Mouse (Mus musculus) embryonic fibroblast, embryonic 13.5 days (primary cell): ENCODE results near the gene Zranb3.

ENCODE experiments used
- CTCF ChIP-seq: IDR thresholded peaks from 2 replicates; pipeline ENCODE4 v1.5.1; 2011; ENCODE audit warnings: mild to moderate bottlenecking, control low read depth, low read length, moderate library complexity, borderline replicate concordance; ENCODE audit not compliant: insufficient read depth
- POLR2A ChIP-seq: IDR thresholded peaks from 2 replicates; pipeline ENCODE4 v1.6.1; 2011; ENCODE audit warnings: low read depth, mild to moderate bottlenecking, control low read depth, low read length, moderate library complexity

DNA sequence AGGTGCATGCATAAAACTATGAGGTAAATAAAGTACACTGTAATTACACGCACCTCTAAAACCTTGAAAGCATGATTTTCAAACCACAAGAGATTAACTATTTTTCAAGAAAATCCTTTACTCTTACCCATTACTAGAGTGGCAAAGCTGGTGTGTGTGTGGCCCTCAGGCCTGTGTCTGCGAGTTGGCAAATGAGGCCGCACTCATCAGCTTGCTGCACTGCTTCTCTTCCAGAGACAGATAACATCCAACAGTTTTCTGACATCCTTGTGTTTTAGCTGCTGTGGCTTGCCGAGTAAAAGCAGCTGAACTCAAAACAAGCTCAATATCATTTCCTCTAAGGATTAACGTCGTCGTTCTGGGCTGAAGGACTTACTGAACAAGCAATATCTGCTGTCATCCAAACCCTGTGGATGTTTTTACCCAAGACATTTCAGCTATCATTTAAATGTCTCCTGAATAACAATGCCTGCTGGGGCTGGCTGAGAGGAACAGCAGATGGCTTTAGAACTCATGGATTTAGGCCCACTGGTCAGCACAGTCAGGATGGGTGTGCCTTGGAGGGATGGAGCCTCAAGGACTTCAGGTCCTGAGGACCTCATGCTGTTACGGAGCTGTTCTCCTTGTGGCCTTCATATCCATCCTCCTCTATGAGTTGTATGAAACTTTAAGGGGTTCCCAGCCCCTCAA is 42.0 kb downstream of the Zranb3 start:
- TF ChIP-seq CTCF (no peak), POLR2A (no peak)
